Mouse (Mus musculus) lung, embryonic 15.5 days (tissue): ENCODE measurements around the gene Ldlrad3. TPM values are rescaled to one million over a fixed set of nuclear protein-coding genes. Genes with fewer than 3 reads are reported as not detected.

ENCODE experiments used
- ATAC-seq: fragments of 200-750 bp; cut with Nextera tagmentation; 2 replicates; pipeline ENCODE4 v1.8.0; 2017; ENCODE audit warnings: moderate number of reproducible peaks, borderline replicate concordance; ENCODE audit not compliant: low FRiP score, low TSS enrichment; ENCODE audit errors: extremely low read depth
- H3K27ac ChIP-seq: fragments of 300-500 bp; sonication (generic); 2 replicates; pipeline ENCODE4 v1.5.1; 2015; ENCODE audit warnings: moderate library complexity, mild to moderate bottlenecking, inconsistent platforms
- H3K27me3 ChIP-seq: fragments of 300-500 bp; sonication (generic); 2 replicates; pipeline ENCODE4 v1.6.1; 2015; ENCODE audit warnings: inconsistent platforms
- H3K36me3 ChIP-seq: fragments of 300-500 bp; sonication (generic); 2 replicates; pipeline ENCODE4 v1.6.1; 2015; ENCODE audit warnings: inconsistent platforms
- H3K4me1 ChIP-seq: fragments of 300-500 bp; sonication (generic); 2 replicates; pipeline ENCODE4 v1.6.1; 2015; ENCODE audit warnings: inconsistent platforms
- H3K4me2 ChIP-seq: fragments of 300-500 bp; sonication (generic); 2 replicates; pipeline ENCODE4 v1.6.1; 2015; ENCODE audit warnings: inconsistent platforms, mild to moderate bottlenecking, moderate library complexity
- H3K4me3 ChIP-seq: fragments of 300-500 bp; sonication (generic); 2 replicates; pipeline ENCODE4 v1.5.1; 2015; ENCODE audit warnings: mild to moderate bottlenecking, inconsistent platforms
- H3K9ac ChIP-seq: fragments of 300-500 bp; sonication (generic); 2 replicates; pipeline ENCODE4 v1.6.1; 2015; ENCODE audit warnings: inconsistent platforms
- H3K9me3 ChIP-seq: fragments of 300-500 bp; sonication (generic); 2 replicates; pipeline ENCODE4 v1.6.1; 2016; ENCODE audit warnings: inconsistent platforms
- WGBS: fragments of 180-500 bp; shearing (Covaris S2); methylation state at CpG from one replicate; pipeline ENCODE4 v1.1.7; 2015; 5-methylcytosine and 5-hydroxymethylcytosine counted together
- polyA plus RNA-seq: library from polyadenylated mRNA; unstranded; fragments of >200 nt; fragmentation: Nextera tagmentation; extraction: Ambion mirVana; gene quantifications from 2 replicates; pipeline ENCODE4 v1.2.1, GENCODE M21; 2015

Ldlrad3 gene
- polyA plus RNA-seq, 1 experiment from 2014 or later = 48.5 TPM

DNA sequence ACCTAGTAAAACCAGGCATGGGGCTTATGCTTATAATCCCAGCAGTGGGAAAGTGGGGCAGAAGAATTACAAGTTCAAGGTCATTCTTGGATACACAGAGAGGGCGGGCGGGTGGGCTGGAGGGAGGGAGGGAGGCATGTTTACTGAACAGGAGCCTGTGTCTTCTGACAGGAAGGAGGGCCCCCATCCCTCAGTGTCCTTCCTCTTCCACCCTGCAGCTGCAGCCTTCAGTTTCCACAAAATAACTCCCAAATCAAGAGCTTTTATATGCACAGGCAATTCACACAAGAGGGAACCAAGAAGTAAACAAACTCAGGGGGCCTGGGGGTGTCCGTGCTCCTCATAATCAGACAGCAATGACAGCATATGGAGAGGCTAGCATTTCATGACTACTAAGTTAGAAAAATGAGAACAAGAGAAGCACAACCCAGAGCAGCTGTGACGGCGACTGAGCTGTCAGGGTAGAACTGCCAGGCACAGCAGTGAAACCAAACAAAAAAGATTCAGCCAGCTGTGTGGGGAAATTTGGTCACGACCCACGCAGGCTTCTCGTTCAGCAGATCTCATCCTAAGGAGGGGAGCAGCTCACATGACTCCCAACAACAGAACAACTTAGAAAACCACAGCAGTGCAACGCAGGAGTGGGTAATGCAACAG is 129.0 kb downstream of the Ldlrad3 start:
- H3K4me3 ChIP-seq = no peak overlapping the region
- 0 out of 2 replicates have a peak, but pooled peaks cover 4% of the 10 kb centered on the region for H3K36me3 ChIP-seq
- 0 out of 2 replicates have a peak, but pooled peaks cover 6% of the 10 kb centered on the region for H3K4me1 ChIP-seq
- no peak overlapping the region for H3K4me2 ChIP-seq
- WGBS = 37% methylated on average over 9 of the region's 9 CpGs
- no peak overlapping the region for H3K9ac ChIP-seq
- no peaks in the 10 kb centered on the region for H3K9me3 ChIP-seq
- no peak for ATAC-seq
- H3K27me3 ChIP-seq = no peaks in the 10 kb centered on the region
- 0 out of 2 replicates have a peak overlapping the region, but pooled peaks have one; percentile 3 for H3K27ac ChIP-seq

DNA sequence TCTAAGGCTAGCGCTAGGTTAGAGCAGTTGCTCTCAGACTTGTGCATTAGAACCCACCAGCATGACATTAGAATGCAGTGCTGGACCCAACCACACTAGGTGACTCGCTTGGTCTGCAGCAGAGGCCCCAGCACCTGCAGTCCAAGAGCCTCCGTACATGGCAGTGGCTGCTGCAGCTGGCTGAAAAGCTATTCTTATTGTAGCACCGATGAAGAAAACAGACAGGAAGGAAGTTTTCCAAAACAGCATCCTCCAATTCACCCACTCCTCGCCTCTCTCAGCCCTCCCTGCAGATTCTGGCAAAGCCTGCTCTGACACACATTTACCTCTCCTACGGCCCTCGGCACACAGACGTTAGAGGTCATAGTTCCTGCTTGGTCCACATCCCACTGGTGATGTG is 130.0 kb downstream of the Ldlrad3 start:
- Histone ChIP-seq H3K27me3 (no peaks in the 10 kb centered on the region), H3K27ac (no peak overlapping the region), H3K4me1 (0 out of 2 replicates have a peak, but pooled peaks cover 6% of the 10 kb centered on the region), H3K9me3 (no peaks in the 10 kb centered on the region), H3K36me3 (0 out of 2 replicates have a peak, but pooled peaks cover 4% of the 10 kb centered on the region), H3K9ac (no peak overlapping the region), H3K4me3 (no peak overlapping the region), H3K4me2 (no peak overlapping the region)
- WGBS = 79% methylated on average over 8 of the region's 8 CpGs
- no peak for ATAC-seq

GRCm38 (mm10) chr2:102052951-102053660 is 133.1 kb downstream of the Ldlrad3 start:
- Histone ChIP-seq H3K9me3 (no peaks in the 10 kb centered on the region), H3K27ac (no peak overlapping the region), H3K27me3 (no peaks in the 10 kb centered on the region), H3K36me3 (0 out of 2 replicates have a peak, but pooled peaks cover 4% of the 10 kb centered on the region), H3K4me2 (no peak overlapping the region), H3K4me1 (peaks cover 17% of the 10 kb centered on the region; the same call in 1 of the 2 replicates), H3K9ac (no peak overlapping the region), H3K4me3 (no peak overlapping the region)
- 78% methylated on average over 10 of the region's 10 CpGs for WGBS
- ATAC-seq = 0 out of 2 replicates have a peak, but pooled peaks have one; percentile 49

GRCm38 (mm10) chr2:102052353-102052752 is 133.8 kb downstream of the Ldlrad3 start:
- no peak for ATAC-seq

GRCm38 (mm10) chr2:102049866-102050550 is 136.2 kb downstream of the Ldlrad3 start:
- no peak overlapping the region for H3K27ac ChIP-seq
- H3K9ac ChIP-seq = no peak overlapping the region
- 50% methylated on average over 10 of the region's 10 CpGs for WGBS
- H3K4me2 ChIP-seq = no peak overlapping the region
- no peaks in the 10 kb centered on the region for H3K27me3 ChIP-seq
- ATAC-seq = no peak
- H3K4me3 ChIP-seq = no peak overlapping the region
- peaks cover 11% of the 10 kb centered on the region; the same call in 1 of the 2 replicates for H3K4me1 ChIP-seq
- H3K36me3 ChIP-seq = 0 out of 2 replicates have a peak, but pooled peaks cover 8% of the 10 kb centered on the region
- no peaks in the 10 kb centered on the region for H3K9me3 ChIP-seq

More at GRCm38 (mm10) chr2:102052353-102052752, 133.8 kb downstream of the Ldlrad3 start:
- Histone ChIP-seq H3K9me3 (no peaks in the 10 kb centered on the region), H3K9ac (no peak overlapping the region), H3K27ac (no peak overlapping the region), H3K4me1 (peaks cover 12% of the 10 kb centered on the region; the same call in 1 of the 2 replicates), H3K4me2 (no peak overlapping the region), H3K27me3 (no peaks in the 10 kb centered on the region), H3K36me3 (0 out of 2 replicates have a peak, but pooled peaks cover 8% of the 10 kb centered on the region), H3K4me3 (no peak overlapping the region)
- 84% methylated on average over 6 of the region's 6 CpGs for WGBS

GRCm38 (mm10) chr2:102048296-102049175 is 137.6 kb downstream of the Ldlrad3 start:
- Histone ChIP-seq H3K27me3 (no peaks in the 10 kb centered on the region), H3K9me3 (no peaks in the 10 kb centered on the region), H3K27ac (no peak overlapping the region), H3K4me2 (no peak overlapping the region), H3K9ac (no peak overlapping the region), H3K36me3 (0 out of 2 replicates have a peak, but pooled peaks cover 4% of the 10 kb centered on the region), H3K4me1 (peaks cover 11% of the 10 kb centered on the region; the same call in 1 of the 2 replicates), H3K4me3 (no peak overlapping the region)
- 71% methylated on average over 16 of the region's 16 CpGs for WGBS
- ATAC-seq = no peak

GRCm38 (mm10) chr2:102046481-102046880 is 139.7 kb downstream of the Ldlrad3 start:
- Histone ChIP-seq H3K4me3 (no peak overlapping the region), H3K9me3 (no peaks in the 10 kb centered on the region), H3K9ac (no peak overlapping the region), H3K27ac (no peak overlapping the region), H3K36me3 (0 out of 2 replicates have a peak, but pooled peaks cover 4% of the 10 kb centered on the region), H3K27me3 (no peaks in the 10 kb centered on the region), H3K4me2 (no peak overlapping the region), H3K4me1 (peaks cover 11% of the 10 kb centered on the region; the same call in 1 of the 2 replicates)
- WGBS = 89% methylated on average over 7 of the region's 7 CpGs
- ATAC-seq = no peak

DNA sequence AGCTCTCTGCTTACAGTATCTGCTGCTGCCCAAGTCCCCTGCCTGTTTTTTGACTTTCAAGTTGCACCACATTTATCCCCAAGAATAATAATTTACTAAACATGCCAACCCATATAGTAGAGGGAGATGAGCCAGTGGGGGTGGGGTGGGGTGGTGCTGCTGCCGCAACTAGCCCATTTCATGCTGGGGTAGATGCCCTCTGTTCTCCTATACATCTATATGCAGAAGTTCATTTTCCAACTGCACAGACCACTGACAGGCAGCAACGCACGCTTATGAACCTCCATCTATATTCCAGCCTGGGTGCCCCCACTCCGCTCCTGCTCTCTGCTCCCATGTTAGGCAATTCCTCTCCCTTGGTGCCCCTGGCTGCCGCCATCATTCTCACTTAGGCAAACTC is 145.7 kb downstream of the Ldlrad3 start:
- no peak overlapping the region for H3K4me3 ChIP-seq
- H3K36me3 ChIP-seq = no peaks in the 10 kb centered on the region
- no peak overlapping the region for H3K9ac ChIP-seq
- no peaks in the 10 kb centered on the region for H3K27me3 ChIP-seq
- no peak overlapping the region for H3K4me2 ChIP-seq
- peaks cover 26% of the 10 kb centered on the region for H3K4me1 ChIP-seq
- no peaks in the 10 kb centered on the region for H3K9me3 ChIP-seq
- WGBS = 78% methylated on average over 5 of the region's 5 CpGs
- no peak overlapping the region for H3K27ac ChIP-seq
- no peak for ATAC-seq

GRCm38 (mm10) chr2:102040011-102040410 is 146.2 kb downstream of the Ldlrad3 start:
- Histone ChIP-seq H3K9ac (no peak overlapping the region), H3K27ac (no peak overlapping the region), H3K36me3 (no peaks in the 10 kb centered on the region), H3K9me3 (no peaks in the 10 kb centered on the region), H3K4me1 (peaks cover 26% of the 10 kb centered on the region), H3K27me3 (no peaks in the 10 kb centered on the region), H3K4me3 (no peak overlapping the region), H3K4me2 (no peak overlapping the region)
- ATAC-seq = no peak
- WGBS = 68% methylated on average over 2 of the region's 2 CpGs

GRCm38 (mm10) chr2:102038895-102039667 is 147.1 kb downstream of the Ldlrad3 start:
- Histone ChIP-seq H3K27ac (no peak overlapping the region), H3K4me2 (no peak overlapping the region), H3K9me3 (no peaks in the 10 kb centered on the region), H3K36me3 (no peaks in the 10 kb centered on the region), H3K9ac (no peak overlapping the region), H3K4me3 (no peak overlapping the region), H3K27me3 (no peaks in the 10 kb centered on the region), H3K4me1 (peaks cover 26% of the 10 kb centered on the region)
- WGBS = 79% methylated on average over 7 of the region's 7 CpGs
- ATAC-seq = peak; percentile 41
